Mouse (Mus musculus) limb, embryonic 14.5 days (tissue): ENCODE data around the gene Cd151. TPM values are rescaled to one million over a fixed set of nuclear protein-coding genes. Genes with fewer than 3 reads are reported as not detected.

Experiments
- ATAC-seq: fragments of 200-750 bp; cut with Nextera tagmentation; 2 replicates; pipeline ENCODE4 v1.8.0; 2017; ENCODE audit warnings: low read depth, moderate number of reproducible peaks, moderate TSS enrichment; ENCODE audit not compliant: low FRiP score
- DNase-seq: peaks from one replicate; pipeline ENCODE4 v3.0.0-alpha.2; 2015; ENCODE audit warnings: low spot score
- H3K27ac ChIP-seq: fragments of 300-500 bp; sonication (generic); replicated peaks from 2 replicates; pipeline ENCODE4 v1.5.1; 2014; ENCODE audit warnings: low read depth, mild to moderate bottlenecking, low read length, moderate library complexity, mixed read lengths
- H3K27me3 ChIP-seq: fragments of 300-500 bp; sonication (generic); 2 replicates; pipeline ENCODE4 v1.6.1; 2014; ENCODE audit warnings: low read length, mixed read lengths; ENCODE audit not compliant: control insufficient read depth, insufficient read depth
- H3K36me3 ChIP-seq: fragments of 300-500 bp; sonication (generic); 2 replicates; pipeline ENCODE4 v1.6.1; 2014; ENCODE audit warnings: mild to moderate bottlenecking, low read length, moderate library complexity, mixed read lengths; ENCODE audit not compliant: control insufficient read depth, insufficient read depth
- H3K4me1 ChIP-seq: fragments of 300-500 bp; sonication (generic); 2 replicates; pipeline ENCODE4 v1.6.1; 2014; ENCODE audit warnings: antibody characterized with exemption, low read length, mixed read lengths; ENCODE audit not compliant: control insufficient read depth, insufficient read depth
- H3K4me2 ChIP-seq: fragments of 300-500 bp; sonication (generic); replicated peaks from 2 replicates; pipeline ENCODE4 v1.6.1; 2014; ENCODE audit warnings: low read depth, mild to moderate bottlenecking, low read length, moderate library complexity; ENCODE audit not compliant: severe bottlenecking
- H3K4me3 ChIP-seq: fragments of 300-500 bp; sonication (generic); replicated peaks from 2 replicates; pipeline ENCODE4 v1.5.1; 2014; ENCODE audit warnings: low read length
- H3K9ac ChIP-seq: fragments of 300-500 bp; sonication (generic); 2 replicates; pipeline ENCODE4 v1.6.1; 2014; ENCODE audit warnings: mild to moderate bottlenecking, low read depth, low read length, moderate library complexity; ENCODE audit not compliant: severe bottlenecking
- H3K9me3 ChIP-seq: fragments of 300-500 bp; sonication (generic); 2 replicates; pipeline ENCODE4 v1.6.1; 2016; ENCODE audit warnings: low read length; ENCODE audit not compliant: control insufficient read depth
- POLR2A ChIP-seq: fragments of 200-500 bp; IDR thresholded peaks from 2 replicates; pipeline ENCODE4 v1.8.0; 2012; ENCODE audit warnings: inconsistent platforms, mild to moderate bottlenecking, moderate library complexity, borderline replicate concordance; ENCODE audit not compliant: insufficient read depth, insufficient read length; ENCODE audit errors: extremely low read depth
- WGBS: fragments of 180-500 bp; shearing (Covaris S2); extraction: QIAGEN DNeasy Blood & Tissue Kit; methylation state at CpG from one replicate; pipeline ENCODE4 v1.1.7; 2014; 5-methylcytosine and 5-hydroxymethylcytosine counted together
- polyA plus RNA-seq, 2 experiments: library from polyadenylated mRNA; depleted of rRNA in 1 of 2; stranded (reverse) in 1 of 2; unstranded in 1 of 2; fragments of >200 nt; fragmentation: Nextera tagmentation in 1 of 2; extraction: Ambion mirVana in 1 of 2; gene quantifications; 2 replicates each; pipeline versions ENCODE4 v1.2.1 to v1.2.3; 2012 to 2014

The Cd151 gene
- polyA plus RNA-seq (2012; rRNA removed): 100 and 125 TPM in 2 replicates
- 44.2 and 44.4 TPM in 2 replicates for polyA plus RNA-seq (2014; fragmentation: Nextera tagmentation; extraction: Ambion mirVana)

- TF ChIP-seq POLR2A: no peak
- H3K4me3 ChIP-seq: peak within 1 kb of the TSS; percentile 65
- peak; percentile 81 for ATAC-seq
Measured at GRCm38 (mm10) chr7:141467230-141468030, at the start of gene Cd151. Gene Cd151, plus strand, starts transcription at chr7:141467392.

GRCm38 (mm10) chr7:141417731-141418681 is 49.2 kb upstream of the Cd151 start:
- no peak for TF ChIP-seq POLR2A
- Histone ChIP-seq H3K4me2 (no peak overlapping the region), H3K9ac (no peak overlapping the region), H3K27ac (no peak overlapping the region), H3K27me3 (no peaks in the 10 kb centered on the region), H3K4me1 (peaks cover 3% of the 10 kb centered on the region), H3K36me3 (no peaks in the 10 kb centered on the region), H3K4me3 (no peak overlapping the region), H3K9me3 (no peaks in the 10 kb centered on the region)
- no peak for DNase-seq
- no peak for ATAC-seq
- WGBS: 68% methylated on average over 8 of the region's 8 CpGs

More at GRCm38 (mm10) chr7:141467230-141468030, at the start of gene Cd151:
- under 1% methylated on average over 49 of the region's 52 CpGs for WGBS
- Histone ChIP-seq H3K4me2 (peak within 1 kb of the TSS; percentile 84), H3K27ac (peak within 1 kb of the TSS; percentile 72), H3K4me1 (peaks cover 41% of the 10 kb centered on the region), H3K27me3 (peaks cover 27% of the 10 kb centered on the region), H3K9me3 (no peaks in the 10 kb centered on the region), H3K9ac (peak within 1 kb of the TSS; percentile 70), H3K36me3 (peaks cover 32% of the 10 kb centered on the region)
- DNase-seq: peak; percentile 75

- no peaks in the 10 kb centered on the region for H3K9me3 ChIP-seq
- 35% methylated on average over 7 of the region's 7 CpGs for WGBS
- H3K9ac ChIP-seq: no peak overlapping the region
- no peak overlapping the region for H3K4me2 ChIP-seq
- no peak overlapping the region for H3K4me3 ChIP-seq
- DNase-seq (peak; percentile 32), ATAC-seq (no peak)
- H3K27me3 ChIP-seq: no peaks in the 10 kb centered on the region
- no peak for TF ChIP-seq POLR2A
- H3K4me1 ChIP-seq: no peaks in the 10 kb centered on the region
- H3K27ac ChIP-seq: no peak overlapping the region
- no peaks in the 10 kb centered on the region for H3K36me3 ChIP-seq
Measured at GRCm38 (mm10) chr7:141418970-141419369, 48.2 kb upstream of the Cd151 start.

- Histone ChIP-seq H3K27ac (no peak overlapping the region), H3K4me3 (no peak overlapping the region), H3K36me3 (no peaks in the 10 kb centered on the region), H3K4me1 (no peaks in the 10 kb centered on the region), H3K27me3 (no peaks in the 10 kb centered on the region), H3K9ac (no peak overlapping the region), H3K9me3 (no peaks in the 10 kb centered on the region), H3K4me2 (no peak overlapping the region)
- ATAC-seq (no peak), DNase-seq (no peak)
- TF ChIP-seq POLR2A: no peak
- 85% methylated on average over 9 of the region's 9 CpGs for WGBS
Measured at GRCm38 (mm10) chr7:141420030-141420702, 47.0 kb upstream of the Cd151 start.
